Mouse (Mus musculus) v-Abl transformed pro-B cells (cell line): ENCODE results near the gene Cacna2d1.

Experiments used
- in situ Hi-C, 2 experiments: fragments of 400-800 bp; cut with MboI; formaldehyde crosslinking; loops; one replicate each; pipeline ENCODE4 v1.15.1; 2025; ENCODE audit not compliant: unreplicated experiment in 2 of 2

The Cacna2d1 gene

DNA sequence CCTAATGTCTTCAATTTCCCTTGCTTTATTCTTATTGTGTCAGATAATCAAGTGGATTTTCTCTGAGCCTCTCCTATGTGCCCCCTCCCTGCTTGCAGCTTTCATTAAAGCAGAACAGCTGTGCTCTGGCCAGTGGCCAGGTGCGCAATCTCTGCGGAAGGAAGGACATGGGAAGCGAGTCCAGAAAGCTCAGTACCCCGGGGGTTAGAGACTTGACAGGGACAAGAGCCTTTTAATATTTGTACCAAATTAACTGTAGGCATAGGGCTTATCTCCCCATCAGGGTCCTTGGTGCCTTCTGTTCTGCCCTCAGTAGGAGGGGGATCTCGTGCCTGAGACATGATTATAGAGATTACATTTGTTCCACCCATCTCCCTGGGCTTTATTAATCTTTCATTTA is 303.5 kb downstream of the Cacna2d1 start:
- in situ Hi-C loops: no loop called here

DNA sequence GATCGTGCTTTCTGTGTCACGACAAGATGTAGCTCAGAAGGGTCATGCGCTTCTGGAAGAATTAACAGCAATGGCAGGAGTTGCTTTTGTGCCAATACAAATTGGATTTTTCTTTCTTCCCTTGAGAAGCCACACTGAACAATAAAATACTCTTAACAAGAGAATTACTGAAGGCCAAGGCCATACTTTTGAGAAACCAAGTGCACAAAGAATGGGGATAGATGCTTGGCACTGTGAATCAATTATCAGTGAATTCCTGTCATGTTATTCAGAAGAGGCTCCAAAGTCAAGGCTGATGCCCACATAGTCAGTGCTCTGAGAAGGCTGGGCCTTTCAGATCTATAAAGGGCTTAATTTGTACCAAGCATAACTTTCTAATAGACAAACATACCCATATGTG is 305.8 kb downstream of the Cacna2d1 start:
- in situ Hi-C loops: no loop called here

DNA sequence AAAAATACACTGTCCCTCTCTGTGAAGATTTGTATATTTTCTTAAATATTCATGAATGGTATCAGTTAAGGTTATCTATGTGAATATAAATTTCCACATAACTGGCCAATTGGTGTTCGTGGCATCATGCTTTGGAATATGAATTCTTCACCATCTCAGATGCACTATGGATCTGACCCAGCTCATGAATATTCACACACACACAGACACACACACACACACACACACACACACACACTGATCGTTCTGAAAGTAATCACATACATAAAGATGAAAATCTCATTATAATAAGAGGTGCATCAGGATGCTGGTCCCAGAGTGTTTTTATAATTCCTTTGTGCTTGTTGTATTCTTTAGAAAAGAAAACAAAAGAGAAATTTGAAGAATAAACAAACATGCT is 309.1 kb downstream of the Cacna2d1 start:
- in situ Hi-C loops: no loop called here

DNA sequence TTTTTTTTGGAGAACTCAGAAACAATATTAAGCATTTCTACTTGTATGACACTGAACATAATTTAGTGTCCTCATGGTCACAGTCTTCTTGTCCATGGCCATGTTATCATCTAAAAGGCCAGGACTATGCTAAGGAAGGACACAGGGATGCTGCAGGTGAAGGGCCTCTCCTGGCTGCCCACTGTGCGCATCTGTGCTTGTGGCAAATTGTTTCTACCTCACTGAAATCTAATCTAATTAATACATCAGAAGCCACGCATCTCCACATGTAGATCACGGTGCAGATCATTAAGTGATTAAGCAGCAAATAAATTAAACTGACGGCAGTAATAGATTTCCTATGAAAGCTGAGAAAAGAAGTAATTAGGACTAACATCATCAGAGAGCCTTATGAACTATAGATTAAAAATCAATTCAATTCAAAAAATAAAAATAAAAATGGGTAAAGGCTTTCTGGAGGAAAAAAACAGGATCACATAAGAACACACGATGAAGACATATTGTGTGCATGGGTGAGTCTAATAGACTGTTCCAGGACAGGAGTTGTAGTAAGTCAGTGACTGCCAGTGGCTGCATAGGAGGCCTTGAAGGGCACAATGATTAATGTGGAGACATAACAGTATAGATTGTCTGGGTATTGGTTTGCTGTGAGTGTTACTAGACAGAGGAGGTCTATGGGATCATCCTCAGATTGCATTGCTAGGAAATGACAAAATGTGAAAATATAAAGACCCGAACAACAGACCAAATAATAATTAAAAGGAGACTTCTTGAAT is 318.4 kb downstream of the Cacna2d1 start:
- in situ Hi-C loops: no loop called here

DNA sequence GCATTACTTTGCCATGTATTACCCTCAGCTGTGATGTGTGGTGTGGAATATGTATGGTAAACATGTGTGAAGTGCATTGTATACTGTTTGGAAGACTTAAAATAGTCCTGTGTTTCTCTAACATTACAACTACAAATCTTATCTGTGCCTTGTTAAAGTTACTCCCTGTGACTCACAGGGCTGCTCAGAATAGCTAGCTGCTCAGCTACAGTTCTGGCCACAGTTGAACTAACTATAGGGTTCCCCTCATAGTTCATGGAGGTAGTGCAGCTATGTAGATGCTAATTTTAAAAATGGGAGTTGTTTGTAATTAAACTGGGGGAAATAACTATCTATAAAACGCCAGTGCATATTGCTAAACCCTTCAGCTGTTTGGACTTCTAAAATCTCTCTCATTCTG is 319.3 kb downstream of the Cacna2d1 start:
- in situ Hi-C loops: no loop called here

DNA sequence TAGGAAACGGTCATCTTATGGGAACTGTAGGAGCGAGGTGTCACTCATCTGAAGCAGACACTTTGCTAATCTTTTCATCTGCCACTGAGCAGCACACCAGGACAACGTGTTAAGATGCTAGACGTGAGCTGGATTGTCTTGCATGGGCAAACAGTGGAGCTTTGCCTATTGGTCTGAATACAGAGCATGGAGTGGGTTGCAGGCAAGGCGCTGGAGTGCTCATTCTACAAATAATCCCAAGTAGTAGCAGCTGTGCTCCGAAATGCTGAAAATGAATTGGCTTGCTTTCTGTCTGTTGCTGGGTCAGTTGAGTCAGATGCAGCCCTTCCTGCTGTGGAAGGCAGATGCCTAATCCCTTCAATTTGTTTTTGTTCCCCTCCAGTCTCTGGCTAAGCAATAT is 330.9 kb downstream of the Cacna2d1 start:
- in situ Hi-C loops: no loop called here

DNA sequence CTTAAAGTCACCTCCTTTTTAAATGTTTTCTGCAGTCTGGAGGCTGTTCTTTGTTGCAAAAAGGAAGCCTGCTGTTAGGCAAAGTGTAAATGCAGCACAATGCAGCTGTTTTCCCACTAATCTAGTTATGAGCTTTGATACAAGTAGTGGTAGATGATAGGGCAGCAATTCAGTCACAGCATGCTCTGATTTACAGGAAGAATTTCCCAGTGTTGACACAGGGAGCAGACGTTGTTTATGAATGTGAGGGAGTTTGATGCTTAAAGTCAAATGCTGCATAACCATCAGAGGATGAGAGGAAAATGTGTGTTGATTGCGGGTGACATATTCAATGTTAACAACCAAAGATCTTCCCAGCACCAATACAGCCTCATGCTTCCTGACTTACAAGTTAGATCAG is 342.6 kb downstream of the Cacna2d1 start:
- in situ Hi-C loops: no loop called here

DNA sequence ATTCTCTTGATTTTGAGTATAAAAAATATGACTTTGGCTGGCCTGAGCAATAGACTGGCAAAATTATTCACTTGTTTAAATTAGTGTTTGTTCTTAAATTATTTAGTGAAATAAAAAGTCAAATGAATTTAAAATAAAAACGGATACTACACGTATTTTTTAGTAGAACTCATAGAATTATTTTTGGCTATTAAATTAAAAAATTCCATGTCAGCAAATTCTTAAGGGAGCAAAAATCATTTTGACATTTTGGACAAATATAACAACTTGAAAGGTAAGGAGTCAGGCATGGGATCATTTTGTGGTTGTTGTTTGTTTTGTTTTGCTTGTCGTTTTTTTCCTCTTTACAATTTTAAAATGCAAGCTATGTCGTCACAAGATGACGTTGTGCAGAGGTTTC is 346.7 kb downstream of the Cacna2d1 start:
- in situ Hi-C loops: no loop called here

DNA sequence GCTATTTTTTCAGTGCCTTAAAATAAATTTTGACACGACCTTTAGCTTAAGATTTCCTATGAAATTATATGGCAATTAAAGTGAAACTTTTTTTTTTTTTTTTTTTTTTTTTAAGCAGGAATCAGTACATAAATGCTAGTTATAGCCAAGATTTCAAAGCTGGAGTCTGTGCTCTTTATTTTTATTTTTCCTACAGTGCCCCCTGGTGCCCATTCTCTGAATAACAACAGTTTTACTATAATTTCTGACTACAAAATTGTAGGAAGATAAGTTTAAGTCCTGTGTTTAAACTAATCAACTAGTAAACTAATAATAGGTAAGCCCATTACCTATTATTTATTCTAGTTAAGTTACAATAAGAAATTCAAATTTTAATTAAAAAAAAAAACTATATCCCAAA is 358.7 kb downstream of the Cacna2d1 start:
- in situ Hi-C loops: no loop called here

DNA sequence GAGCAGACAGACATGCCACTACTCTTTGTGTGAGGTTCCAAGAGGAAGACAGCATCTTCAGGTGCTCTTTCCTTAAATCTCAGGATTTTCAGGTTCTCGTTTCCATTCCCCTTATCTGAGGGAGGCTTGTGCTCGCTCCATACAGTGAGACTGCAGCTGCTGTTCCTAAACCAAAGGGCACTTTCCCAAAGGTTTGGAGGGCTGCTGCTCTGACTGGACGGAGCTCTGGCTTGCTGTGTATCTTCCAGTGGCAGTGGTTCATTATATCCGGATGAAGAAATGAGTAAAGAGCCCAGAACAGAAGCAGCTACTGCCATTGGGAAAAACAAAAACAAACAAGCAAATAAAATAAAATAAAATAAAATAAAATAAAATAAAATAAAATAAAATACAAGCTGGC is 359.3 kb downstream of the Cacna2d1 start:
- in situ Hi-C loops: no loop called here

DNA sequence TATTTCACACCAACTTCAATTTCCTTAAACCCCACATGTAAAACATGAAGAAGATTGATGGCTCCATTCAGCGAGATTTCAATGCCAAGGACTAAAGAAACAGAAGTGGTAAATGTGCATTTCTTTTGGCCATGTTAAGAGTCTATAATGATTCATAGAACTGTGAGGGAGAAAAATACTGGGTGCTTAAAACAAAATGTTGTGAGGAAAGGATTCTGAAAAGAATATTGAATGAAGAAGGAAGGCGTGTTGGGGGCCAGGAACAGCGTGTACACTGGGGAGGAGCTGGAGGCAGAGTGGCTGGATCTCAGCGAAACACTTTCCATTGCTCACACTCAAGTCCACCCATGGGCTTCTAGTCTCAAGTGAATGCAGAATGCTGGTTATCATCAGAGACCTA is 360.2 kb downstream of the Cacna2d1 start:
- in situ Hi-C loops: no loop called here

DNA sequence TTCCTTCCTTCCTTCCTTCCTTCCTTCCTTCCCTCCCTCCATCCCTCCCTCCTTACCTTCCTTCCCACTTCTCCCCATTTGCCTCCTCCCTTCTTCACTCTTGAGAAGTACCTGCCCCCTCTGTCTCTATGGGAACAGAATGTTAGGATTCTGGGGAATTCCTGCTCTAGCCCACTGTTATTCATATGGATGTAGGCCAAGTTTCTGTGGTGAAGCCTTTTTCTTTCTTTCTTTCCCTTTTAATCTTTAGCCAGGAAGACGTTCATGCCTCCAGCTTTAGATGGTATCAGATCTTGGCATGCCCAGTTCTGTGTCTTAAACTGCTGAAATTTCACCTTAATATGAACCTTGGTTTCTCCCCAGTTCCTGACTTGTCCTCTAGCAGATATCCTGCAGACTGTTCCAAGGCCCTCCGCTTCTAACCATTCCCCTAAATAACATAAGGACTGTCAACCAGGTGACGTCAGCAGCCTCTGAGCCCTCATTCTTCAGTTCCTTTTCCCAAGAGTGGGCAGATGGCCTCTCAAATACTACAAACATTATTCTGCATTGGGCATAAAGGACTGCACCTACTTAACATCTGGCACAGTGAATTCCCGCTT is 362.8 kb downstream of the Cacna2d1 start:
- in situ Hi-C loops: no loop called here

DNA sequence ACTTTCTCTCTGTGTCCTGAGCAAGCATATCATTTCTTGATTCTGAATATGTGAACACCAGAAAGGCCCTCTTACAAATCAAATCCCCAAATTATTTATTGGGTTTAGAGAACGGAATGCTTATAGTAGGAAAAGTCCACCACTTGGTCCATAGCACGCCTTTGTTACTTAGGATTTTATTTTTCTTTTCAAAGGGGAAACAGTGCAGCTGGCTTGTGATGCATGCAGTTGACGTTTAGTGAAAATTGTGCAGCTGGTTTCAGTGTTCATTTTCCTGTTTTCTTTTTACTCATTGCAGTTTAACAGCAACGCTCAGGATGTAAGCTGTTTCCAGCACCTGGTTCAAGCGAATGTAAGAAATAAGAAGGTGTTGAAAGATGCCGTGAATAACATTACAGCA is 365.1 kb downstream of the Cacna2d1 start:
- in situ Hi-C loops: loop anchor here (10.0 to 25.0 kb wide), 3 partner anchors 588 to 1465 kb away; no protein-coding TSS in a partner anchor

DNA sequence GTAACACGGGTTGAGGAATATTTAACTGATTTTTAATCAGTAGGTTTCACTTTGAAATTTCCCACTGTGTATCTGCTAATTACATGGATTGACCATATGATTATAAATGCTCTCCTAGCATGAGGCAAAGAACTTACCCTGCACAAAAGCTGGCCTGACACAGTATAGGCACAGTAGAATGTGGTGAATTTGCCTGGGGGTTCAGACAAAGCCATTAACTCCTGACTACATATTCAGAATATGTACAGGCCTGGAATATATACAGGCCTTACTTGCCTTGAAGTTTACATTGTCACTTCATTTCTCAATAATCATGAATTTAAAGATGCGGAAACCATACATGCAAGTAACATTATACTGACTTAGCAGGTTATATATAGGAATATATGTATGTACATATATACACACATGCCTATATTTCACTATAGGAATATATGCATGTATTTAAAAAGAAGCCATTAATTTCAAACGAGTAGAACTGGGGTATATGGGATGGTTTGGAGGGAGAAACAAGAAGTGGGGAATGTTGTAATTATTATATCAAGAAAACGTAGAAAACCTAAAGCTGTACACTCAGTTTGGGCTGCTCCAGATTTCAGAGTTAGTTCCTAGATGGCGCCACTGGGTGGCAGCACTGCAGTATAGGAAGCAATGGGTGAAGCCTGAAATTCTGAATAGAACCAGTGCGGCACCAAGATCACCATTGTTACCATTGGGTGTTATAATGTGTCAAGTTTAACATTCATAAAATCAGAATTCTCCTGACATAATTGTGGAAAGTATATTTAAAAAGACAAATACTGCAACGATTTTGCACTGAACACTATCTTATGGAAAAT is 374.9 kb downstream of the Cacna2d1 start:
- in situ Hi-C loops: loop anchor here (10.0 to 25.0 kb wide), 3 partner anchors 578 to 1455 kb away; no protein-coding TSS in a partner anchor

DNA sequence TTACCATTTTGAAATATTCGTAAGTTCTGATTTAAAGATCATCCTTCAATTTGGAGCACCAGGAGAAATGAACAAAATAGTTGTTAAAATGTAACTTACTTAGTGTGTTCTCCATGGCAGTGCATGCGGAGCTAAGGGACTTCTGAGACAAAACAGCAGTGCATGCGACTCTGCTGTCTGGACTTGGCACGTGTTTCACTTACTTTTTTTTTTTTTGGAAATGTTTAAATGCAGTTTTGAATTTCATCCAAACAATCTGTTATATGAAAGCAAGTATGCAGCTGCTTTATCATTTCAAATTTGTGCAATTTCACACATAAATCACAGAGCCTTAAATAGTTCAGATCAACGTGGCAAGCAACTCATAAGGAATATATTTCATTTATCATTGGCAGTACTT is 379.8 kb downstream of the Cacna2d1 start:
- in situ Hi-C loops: loop anchor here (25.0 kb wide), 2 partner anchors 573 to 1448 kb away; no protein-coding TSS in a partner anchor

DNA sequence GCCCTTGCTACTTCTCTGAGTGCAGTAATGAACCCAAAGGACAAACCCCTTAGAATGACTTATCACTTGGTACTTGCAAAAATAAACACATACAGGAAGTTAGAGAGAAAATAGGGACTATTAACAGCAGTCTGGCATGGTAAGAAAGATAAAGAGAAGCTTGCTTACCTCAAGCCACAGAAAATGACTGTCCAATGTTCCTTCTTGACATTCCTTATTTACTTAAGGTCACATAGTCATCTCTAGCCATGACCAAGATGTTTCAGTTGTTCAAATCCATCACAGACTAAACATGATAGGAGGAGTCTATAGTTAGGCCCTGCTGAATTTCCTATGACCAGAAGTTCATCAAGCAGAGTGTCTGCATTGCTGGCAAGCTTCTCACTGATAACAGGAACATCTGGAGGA is 381.5 kb downstream of the Cacna2d1 start:
- in situ Hi-C loops: loop anchor here (25.0 kb wide), 2 partner anchors 571 to 1446 kb away; no protein-coding TSS in a partner anchor

DNA sequence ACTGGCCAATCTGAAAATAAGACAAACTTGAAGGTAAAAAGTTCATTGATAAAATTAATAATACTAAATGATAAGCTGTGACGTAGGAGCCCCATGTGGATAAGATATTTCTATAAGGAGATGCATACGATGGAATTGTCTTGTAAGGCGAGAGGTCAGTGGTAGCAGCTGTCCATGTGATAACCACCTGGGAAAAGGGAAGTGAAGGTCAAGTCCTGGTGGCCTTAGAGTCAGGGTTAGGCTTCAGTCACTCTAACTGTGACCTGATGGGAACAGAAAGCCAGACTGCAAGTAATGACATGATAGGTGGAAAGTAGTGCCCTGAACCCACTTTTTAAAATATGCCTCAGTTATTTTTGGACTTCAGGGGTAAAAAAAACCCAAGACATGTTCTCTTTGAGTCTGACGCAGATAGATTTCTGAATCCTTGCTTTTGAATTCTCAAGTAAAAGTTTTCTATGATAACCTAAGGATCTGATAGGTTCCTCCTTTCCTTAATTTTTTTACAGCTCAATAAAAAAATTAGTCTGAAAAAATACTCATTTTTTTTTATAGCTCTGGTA is 383.3 kb downstream of the Cacna2d1 start:
- in situ Hi-C loops: loop anchor here (25.0 kb wide), 2 partner anchors 570 to 1445 kb away; no protein-coding TSS in a partner anchor

DNA sequence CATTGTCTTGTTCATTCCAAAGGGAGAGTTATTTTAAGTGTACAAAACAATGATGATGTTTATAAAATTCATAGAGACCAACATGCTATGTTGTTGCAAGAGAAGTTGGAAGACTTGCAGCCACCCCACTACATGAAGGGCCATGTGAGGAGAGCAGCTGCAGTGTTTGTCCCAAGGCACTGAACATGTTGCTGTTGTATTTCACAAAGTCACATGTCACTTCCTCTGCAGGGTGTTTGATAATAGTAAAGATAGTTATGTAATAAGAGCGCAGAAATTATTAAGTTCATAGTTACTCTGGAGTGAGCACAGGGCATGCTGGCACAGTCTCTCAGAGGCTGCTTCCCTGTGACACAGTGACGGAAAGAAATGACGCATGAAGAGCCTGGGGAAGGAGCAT is 392.1 kb downstream of the Cacna2d1 start:
- in situ Hi-C loops: no loop called here

DNA sequence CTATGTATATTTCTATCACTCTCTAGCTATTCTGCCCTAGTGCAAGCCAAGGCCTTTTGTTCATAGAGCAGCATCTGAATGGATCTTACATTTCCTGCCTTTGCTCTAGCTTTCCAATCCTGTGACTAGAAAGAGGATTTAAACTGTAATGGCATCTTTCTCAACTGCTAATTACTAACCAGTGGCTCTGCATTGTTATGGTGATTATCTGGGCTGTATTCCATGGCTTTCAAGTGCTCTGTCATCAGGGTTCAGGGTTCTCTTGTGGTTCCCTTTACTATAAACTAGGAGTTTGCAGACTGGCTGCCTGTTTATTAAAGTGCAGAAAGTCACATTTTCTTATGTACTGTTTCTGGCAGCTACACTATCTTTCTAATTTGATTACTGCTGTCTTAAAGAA is 410.9 kb downstream of the Cacna2d1 start:
- in situ Hi-C loops: no loop called here

DNA sequence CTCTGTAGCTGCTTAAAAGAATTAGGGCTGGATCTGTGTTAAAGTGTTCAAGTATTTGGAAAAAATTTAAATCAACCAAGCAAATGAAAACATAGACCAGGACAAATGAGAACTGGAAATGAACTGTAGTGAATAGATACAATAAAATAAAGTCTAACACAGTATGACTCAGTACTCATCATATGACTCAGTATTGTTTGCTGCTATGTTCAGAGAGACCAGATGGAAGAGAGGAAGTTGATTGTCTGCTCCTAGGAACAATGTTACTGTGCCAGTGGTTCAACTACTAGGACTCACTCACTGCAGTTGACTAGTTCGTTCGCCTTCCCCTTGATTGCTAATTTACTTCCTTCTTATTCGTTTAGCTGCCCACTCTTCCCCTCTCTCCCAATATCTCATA is 421.3 kb downstream of the Cacna2d1 start:
- in situ Hi-C loops: no loop called here

DNA sequence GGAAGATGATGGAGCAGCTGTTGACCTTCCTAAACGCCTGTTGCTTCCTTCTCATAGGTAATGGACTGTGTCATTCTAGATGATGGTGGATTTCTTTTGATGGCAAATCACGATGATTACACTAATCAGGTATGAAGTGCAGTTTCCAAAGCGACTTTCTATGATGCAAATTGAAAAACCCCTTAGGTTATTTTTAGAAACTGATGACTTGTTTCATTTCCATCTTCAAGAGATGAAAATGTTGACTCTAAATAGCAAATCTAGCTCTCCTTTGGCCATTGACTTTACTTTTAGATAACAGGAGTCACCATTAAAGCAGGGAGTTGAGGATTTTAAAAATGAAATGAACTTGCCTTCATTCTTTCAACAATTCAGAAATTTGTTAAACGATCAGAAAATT is 423.2 kb downstream of the Cacna2d1 start:
- in situ Hi-C loops: no loop called here
